Mouse (Mus musculus) erythroblast, adult 5-6 weeks (primary cell): Measurements from ENCODE around the gene Arel1. TPM values are rescaled to one million over a fixed set of nuclear protein-coding genes. Genes with fewer than 3 reads are reported as not detected.

ENCODE experiments used
- ATAC-seq: replicated peaks from 2 replicates; pipeline ENCODE4 v1.8.0; 2016; ENCODE audit warnings: moderate number of reproducible peaks, mild to moderate bottlenecking, moderate TSS enrichment, inconsistent platforms; ENCODE audit not compliant: poor library complexity, low FRiP score, severe bottlenecking
- total RNA-seq, 2 experiments: library from RNA; stranded (forward) in 1 of 2; stranded (reverse) in 1 of 2; fragments of 150-400 nt in 1 of 2; fragments of 200-764, 138-1000 nt in 1 of 2; gene quantifications; 2 replicates each; pipeline versions ENCODE4 v1.2.3 to v1.2.4; 2015 to 2017; ENCODE audit warnings: low replicate concordance in 2 of 2

The Arel1 gene
- total RNA-seq, 2 experiments from 2014 or later: 126 to 219 TPM

- ATAC-seq: no peak
Observed at GRCm38 (mm10) chr12:84951531-84951930, 19.2 kb downstream of the Arel1 start.

DNA sequence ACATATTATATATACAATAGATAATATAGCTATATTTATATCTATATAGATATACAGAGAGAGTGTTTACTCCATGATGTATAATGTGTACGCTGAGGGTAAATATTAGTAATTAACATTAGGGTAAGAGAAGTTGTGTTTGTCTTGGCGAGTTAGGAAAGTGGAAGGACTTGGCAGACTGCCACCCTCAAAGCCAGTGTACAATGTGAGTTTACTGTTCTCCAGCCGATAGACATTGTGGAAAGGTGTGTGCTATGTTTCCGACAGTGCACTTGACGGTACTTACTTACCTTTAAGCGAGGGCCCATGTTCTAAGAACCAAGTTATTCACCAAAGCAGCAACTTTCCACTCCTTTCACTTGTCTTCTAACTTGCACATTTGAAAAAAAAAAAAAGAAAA, 19.9 kb downstream of the Arel1 start:
- no peak for ATAC-seq

GRCm38 (mm10) chr12:84948584-84949285, 22.0 kb downstream of the Arel1 start:
- ATAC-seq: no peak

DNA sequence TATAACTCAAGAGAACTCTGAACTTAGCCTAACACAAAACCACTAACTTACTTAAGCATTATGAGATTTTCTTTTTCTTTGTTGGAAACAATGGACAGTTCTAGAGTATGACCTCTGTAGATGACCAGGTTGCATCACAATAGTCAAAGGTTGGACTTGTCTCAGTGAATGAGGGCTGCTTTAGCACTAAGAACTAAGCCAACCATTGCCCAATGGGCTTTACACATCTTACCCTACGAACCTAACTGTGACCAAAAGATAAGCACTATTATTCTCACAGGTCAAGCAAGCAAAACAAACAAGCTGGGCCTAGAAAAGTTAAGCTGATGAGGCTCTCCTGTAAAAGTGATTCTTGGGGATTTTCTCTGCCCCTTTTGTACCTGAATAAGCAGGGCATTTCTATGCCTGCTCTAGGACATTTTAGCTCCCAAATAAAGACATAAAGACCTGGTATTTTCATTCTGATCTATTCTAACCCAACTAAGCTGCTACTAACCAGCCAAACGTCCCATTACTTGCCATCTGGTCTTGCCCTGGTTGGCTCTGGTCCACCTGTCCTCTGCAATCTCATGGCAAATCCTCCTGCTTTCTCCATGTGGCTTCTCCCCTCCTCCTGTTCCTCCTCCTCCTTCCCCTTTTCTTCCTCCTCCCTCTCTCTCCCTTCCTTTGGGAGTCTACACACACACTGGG, 22.7 kb downstream of the Arel1 start:
- no peak for ATAC-seq

DNA sequence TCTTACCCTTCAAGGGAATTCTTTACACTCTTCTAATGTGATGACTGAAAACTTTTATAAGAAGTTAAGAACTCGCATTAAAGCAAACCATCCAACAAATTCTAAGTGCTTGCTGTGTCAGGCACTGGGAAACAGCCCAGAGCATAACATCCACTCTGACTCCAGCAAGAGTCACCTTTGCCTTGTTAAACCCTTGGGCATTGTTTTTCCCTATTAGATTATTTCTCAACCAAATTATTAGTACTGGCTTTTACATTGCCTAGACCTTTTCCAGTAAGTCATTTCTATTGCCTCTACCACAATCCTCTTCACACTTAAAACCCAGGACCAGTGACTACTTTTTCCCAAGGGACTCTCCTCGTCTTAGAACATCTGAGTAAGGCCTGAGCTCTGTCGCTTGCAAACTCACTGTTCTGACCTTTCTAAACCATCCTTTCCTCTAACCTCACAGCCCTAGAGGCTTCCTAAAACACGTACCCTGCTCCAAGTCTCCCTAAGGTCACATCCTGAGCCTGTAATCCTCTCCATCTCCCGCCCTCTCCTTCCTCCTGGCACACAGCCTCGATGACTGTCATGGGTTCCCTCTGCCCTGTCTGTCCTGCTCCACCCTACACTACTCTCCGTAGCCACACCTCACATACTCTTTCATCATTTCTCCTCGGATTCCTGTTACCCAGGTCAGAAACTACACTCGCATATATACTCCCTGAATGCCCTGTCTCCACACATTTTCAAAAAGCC, 25.7 kb downstream of the Arel1 start:
- peak; percentile 50; the same call in 1 of the 2 replicates for ATAC-seq

- 0 out of 2 replicates have a peak, but pooled peaks have one; percentile 21 for ATAC-seq
Observed at GRCm38 (mm10) chr12:84944150-84944812, 26.4 kb downstream of the Arel1 start.

- no peak for ATAC-seq
Observed at GRCm38 (mm10) chr12:84943006-84943952, 27.4 kb downstream of the Arel1 start.

DNA sequence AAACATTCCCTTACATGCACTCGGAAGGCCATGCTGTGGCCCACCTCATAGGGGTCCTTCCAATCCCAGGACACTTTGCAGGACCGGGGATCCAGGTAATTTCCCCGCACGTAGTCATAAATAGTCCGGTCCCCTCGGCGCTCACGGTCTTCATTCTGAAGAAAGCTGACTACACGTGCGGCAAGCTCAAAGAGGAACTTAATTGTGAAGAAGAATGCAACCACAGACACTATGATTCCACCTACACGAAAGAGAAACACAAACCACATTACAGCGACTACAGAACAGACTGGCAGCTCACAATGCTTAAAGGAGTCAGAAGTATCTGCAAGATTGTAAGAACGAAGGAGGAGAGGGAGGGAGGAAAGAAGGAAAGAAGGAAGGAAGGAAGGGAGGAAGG, 29.0 kb downstream of the Arel1 start:
- no peak for ATAC-seq

DNA sequence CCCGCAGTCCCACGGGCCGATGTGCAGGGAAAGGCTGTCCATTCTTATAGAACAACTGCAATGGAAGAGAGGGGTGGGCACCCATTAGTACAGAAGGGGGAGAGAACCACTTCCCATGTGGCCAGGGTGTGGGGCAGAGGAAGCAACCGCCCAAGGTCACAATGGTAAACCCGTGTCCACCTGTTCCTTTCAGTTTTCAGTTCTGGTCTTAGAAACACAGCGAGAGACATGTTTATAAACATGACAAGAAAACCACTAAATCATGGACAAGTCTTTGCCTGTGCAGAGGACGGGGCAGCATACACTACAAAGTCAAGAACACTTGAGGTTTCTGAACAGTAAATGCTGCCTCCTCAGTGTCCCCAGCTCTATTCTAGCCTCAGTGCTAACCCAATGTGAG, 30.4 kb downstream of the Arel1 start:
- no peak for ATAC-seq

GRCm38 (mm10) chr12:84939117-84939516, 31.6 kb downstream of the Arel1 start:
- no peak for ATAC-seq

GRCm38 (mm10) chr12:84935343-84935742, 35.4 kb downstream of the Arel1 start:
- ATAC-seq: no peak

DNA sequence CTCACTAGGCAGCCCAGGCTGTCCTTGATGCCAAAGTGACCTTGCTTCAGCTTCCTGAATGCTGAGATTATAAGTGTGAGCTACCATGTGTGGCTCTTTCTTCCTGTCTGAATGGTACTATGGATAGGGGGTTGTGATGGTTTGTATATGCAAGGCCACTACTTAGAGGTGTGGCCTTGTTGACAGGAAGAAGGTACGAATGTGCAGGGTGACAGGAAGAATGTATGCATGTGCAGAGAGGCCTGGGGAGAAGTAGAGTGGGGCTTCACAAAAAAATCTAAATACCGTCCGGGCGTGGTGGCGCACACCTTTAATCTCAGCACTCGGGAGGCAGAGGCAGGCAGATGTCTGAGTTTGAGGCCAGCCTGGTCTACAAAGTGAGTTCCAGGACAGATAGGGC, 38.5 kb downstream of the Arel1 start:
- ATAC-seq: no peak

GRCm38 (mm10) chr12:84926542-84926941, 44.2 kb downstream of the Arel1 start:
- no peak for ATAC-seq

GRCm38 (mm10) chr12:84924324-84924723, 46.4 kb downstream of the Arel1 start:
- no peak for ATAC-seq

DNA sequence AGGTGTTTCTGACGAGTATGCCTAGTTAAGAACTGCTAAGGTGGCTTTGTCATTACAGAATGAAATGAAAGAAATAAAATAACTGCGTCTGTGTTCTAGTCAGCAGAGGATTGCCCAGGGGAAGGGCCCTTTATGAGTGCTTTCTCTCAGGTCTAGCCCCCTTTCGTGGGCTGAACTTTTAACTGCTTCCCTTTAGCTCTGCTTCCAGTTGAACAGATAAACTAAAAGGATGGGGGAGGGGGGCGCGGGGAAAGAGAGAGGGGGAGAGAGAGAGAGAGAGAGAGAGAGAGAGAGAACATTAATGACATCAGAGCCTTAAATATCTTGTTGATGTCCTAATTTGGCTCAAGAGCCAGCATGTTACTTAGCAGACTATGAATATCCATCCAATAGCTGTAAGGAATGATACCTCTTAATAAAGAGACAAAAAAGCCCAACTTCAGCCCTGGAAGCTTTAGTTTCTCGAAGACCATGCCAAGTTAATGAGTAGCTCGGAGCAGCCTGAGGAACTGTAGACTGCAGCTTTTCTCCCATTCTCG, 48.8 kb downstream of the Arel1 start:
- no peak for ATAC-seq

DNA sequence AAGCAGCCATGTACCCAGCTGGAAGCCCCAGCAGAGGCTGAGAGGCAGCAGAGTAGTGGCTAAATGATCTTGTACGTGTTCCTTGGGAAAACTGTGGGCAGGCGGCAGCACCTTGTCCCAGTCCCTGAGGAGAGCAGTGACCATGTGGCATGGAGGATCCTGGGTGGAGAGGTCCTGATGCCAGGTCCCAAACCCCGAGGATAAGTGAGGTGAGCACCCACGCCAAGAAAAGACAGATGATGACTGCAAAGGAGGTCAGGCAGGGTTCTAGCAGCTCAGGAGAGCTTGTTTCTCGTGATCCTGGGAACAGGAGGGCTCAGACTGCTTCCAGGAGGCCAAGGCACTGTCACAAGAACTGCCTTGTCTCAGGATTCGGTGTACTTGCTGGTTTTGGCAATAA, 51.9 kb downstream of the Arel1 start:
- ATAC-seq: no peak

GRCm38 (mm10) chr12:84917799-84918198, 52.9 kb downstream of the Arel1 start:
- ATAC-seq: no peak

GRCm38 (mm10) chr12:84914959-84915358, 55.7 kb downstream of the Arel1 start:
- ATAC-seq: no peak

DNA sequence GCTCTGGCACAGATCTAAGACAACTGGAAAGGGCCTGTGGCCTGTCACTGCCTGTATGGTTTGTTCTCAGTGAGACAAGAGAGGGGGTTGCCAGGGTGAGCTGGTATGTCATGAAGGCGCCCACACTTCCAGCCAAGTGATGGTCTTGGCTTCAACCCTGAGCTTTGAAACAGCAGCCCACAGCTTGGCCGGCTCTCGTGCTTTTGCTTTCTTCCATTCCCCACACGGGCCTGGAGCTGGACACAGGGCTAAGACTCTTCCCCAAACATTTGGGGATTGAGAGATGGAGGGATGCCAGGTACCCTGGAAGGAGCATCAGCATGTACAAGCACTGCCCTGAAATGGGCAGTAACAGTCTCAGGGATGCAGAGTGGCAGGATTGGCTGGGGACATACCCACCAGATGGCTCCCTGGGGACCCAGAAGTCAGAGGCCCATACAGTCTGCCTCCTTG, 58.0 kb downstream of the Arel1 start:
- ATAC-seq: no peak
